Mouse (Mus musculus) left cerebral cortex, postnatal 14 days (tissue): ENCODE results near the gene Dennd2a. TPM values are rescaled to one million over a fixed set of nuclear protein-coding genes. Genes with fewer than 3 reads are reported as not detected.
"Not testable (repeated sequence)": the region's sequence is repeated elsewhere in the genome, so short reads cannot be mapped to it uniquely, and the experiment has no call there.

Source experiments
- DNase-seq, 2 experiments: peaks; one replicate each; pipeline ENCODE4 v3.0.0; 2021 to 2022; ENCODE audit warnings: low spot score in 2 of 2, mixed read lengths in 1 of 2
- intact Hi-C: fragments of 180-260 bp; cut with DNase I; formaldehyde crosslinking; loops from one replicate; pipeline ENCODE4 v1.15.1; 2025
- total RNA-seq, 2 experiments: library from RNA; stranded (reverse); gene quantifications; 2 replicates each; pipeline ENCODE4 v1.2.3; 2021

Gene Dennd2a
- total RNA-seq, 2 experiments from 2014 or later, result 21.4 to 22.7 TPM

GRCm38 (mm10) chr6:39470076-39470475 lies 87.6 kb downstream of the Dennd2a start:
- no peak for DNase-seq
- intact Hi-C loops, result no loop called here

DNA sequence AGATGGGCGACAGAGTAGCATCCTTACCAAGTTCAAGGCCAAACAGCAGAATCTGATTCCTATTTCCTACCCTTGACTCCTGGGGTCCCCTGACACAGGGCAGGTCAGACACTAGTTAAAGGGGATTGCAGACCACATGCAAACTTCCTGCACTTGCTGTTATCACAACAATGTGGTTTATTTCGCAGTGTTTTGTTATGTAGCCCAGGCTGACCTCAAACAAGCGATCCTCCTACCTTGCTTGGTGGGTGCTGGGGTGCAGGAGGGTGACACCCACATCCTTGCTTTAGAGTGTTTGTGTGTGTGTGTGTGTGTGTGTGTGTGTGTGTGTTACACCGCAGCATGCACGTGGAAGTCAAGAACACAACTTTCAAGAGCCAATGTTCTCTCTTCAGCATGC lies 88.2 kb downstream of the Dennd2a start:
- intact Hi-C loops, result no loop called here
- no peak for DNase-seq

DNA sequence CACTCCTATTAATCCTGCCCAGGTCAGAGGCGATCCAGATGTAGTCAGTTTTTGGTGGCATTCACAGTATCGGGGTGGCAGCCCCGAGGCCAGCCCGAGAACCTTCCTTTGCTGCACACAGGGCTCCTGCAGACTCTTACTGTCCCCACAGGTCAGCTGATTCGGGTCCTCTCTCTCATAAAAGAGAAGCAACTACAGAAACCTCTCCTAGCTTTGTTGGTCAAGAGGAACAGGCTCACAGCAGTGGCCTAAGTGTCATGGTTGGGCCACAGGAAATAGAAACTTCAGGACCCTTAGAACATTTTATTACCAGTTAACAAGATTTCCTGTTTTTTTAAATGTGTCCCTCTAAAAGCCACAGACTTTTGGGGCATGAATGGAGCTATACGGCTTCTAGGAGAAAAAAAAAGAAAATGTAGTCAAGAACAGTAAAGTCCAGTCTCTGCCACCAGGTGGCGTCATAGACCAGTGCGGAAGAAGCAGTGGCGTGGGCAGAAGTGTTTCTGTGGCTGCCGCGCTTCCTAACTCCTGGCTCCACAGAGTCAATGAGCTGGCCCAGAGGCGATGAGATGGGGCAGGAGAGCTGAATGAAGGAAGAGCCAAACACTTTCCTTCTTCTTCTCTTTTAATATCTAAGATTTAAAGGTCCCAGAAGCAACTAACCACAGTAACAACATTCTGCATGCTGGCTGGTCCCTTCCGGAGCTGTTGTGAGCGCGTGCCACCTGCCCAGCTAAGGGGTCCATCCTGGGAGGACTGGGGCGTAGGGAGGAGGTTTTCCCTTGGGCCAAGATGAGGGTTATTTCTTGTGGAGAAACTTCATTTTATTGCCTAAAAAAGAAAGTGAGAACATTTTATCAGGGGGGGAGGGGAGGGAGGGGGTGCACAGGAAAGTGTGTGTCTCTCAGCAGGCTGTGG lies 94.8 kb downstream of the Dennd2a start:
- intact Hi-C loops, result loop anchor here (1.0 kb wide), 1 partner anchor 99 kb away; no protein-coding TSS in a partner anchor
- DNase-seq, result peak; percentile 85 to 91

DNA sequence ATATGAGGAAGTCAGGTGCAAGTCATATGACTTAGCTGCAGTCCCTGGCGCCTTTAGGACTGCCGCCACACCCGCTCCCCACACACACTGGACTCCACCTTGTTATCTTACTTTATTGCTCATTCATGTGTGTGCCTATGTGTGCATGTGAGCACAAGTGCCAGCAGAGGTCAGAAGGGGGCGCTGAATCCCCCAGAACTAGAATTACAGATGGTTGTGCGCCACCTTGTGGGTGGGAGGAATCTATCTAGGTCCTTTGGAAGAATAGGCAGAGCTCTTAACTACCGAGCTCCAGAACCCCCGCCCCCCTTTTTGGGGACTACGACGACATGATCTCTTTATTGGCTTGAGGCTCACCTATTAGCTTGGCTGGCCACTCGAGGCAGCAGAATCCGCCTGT lies 97.6 kb downstream of the Dennd2a start:
- DNase-seq, result peak in 1 of 2 experiments; percentile 67
- intact Hi-C loops, result no loop called here

- intact Hi-C loops, result no loop called here
- DNase-seq, result no peak
These were observed 102.1 kb downstream of the Dennd2a start for GRCm38 (mm10) chr6:39455339-39456160.

DNA sequence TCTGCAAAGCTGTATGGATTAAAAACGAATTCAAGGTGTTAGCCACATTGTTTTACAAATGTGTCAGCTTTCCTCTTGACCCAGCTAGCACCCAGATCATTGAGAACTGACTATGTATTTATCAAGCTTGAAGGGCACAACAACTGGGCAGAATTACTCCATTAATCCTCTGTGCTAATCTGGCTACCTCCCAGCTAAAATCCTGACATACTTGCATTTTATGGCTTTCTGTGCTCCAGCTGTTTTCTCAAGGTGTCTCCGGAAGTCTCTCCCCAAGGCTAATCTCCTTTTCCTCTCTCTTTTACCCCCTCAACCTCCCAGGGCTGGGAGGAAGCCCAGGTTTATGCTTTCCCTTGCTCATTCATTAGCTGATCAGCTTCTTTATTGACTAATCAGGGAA lies 103.1 kb downstream of the Dennd2a start:
- DNase-seq, result no peak
- intact Hi-C loops, result no loop called here

DNA sequence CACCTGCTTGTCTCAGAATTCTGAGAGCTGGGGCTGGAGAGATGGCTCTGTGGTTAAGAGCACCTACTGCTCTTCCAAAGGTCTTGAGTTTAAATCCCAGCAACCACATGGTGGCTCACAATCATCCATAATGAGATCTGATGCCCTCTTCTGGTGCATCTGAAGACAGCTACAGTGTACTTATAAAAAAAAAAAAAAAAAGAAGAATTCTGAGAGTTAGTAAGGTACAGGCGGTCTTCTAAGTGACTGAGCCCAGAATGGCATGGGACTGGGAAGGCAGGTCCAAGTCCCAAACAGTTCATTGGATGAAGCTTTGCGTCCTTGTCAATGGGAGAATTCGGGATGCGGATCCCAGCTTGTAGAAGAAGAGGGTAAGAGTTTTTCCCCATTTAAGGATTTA lies 104.1 kb downstream of the Dennd2a start:
- DNase-seq, result no peak
- intact Hi-C loops, result no loop called here

DNA sequence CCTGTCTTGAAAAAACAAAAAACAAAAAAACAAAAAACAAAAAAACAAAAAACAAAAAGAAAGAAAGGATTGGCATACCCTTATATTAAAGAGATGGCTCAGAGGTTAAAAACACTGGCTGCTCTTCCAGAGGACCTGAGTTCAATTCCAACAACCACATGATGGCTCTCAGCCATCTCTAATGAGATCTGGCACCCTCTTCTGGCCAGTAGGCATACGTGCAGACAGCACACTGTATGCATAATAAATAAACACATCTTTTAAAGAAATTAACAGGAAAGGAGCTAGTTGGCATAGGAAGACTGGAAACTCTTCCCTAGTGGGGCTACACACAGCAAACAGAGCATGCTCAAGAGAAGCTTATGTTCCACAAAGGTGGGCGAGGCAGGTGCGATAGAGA lies 106.6 kb downstream of the Dennd2a start:
- DNase-seq, result no peak
- intact Hi-C loops, result no loop called here

DNA sequence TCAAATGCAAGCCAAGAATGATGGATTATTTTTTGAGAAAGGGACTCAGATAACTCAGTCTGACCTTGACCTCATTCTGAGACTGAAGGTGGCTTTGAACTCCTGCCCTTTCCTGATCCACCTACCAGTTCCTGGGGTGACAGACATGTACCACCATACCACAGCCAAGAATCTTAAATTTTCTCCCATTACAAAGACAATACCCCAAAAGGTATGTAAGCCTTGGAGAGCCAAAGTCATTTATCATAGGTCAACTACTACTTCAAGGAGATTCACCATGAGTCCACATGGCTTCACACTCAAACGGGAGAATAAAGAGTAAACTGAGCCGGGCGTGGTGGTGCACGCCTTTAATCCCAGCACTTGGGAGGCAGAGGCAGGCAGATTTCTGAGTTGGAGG lies 107.1 kb downstream of the Dennd2a start:
- no peak for DNase-seq
- intact Hi-C loops, result no loop called here

- DNase-seq, result peak; percentile 12 to 48
- intact Hi-C loops, result no loop called here
These were observed 110.1 kb downstream of the Dennd2a start for GRCm38 (mm10) chr6:39447429-39448185.

DNA sequence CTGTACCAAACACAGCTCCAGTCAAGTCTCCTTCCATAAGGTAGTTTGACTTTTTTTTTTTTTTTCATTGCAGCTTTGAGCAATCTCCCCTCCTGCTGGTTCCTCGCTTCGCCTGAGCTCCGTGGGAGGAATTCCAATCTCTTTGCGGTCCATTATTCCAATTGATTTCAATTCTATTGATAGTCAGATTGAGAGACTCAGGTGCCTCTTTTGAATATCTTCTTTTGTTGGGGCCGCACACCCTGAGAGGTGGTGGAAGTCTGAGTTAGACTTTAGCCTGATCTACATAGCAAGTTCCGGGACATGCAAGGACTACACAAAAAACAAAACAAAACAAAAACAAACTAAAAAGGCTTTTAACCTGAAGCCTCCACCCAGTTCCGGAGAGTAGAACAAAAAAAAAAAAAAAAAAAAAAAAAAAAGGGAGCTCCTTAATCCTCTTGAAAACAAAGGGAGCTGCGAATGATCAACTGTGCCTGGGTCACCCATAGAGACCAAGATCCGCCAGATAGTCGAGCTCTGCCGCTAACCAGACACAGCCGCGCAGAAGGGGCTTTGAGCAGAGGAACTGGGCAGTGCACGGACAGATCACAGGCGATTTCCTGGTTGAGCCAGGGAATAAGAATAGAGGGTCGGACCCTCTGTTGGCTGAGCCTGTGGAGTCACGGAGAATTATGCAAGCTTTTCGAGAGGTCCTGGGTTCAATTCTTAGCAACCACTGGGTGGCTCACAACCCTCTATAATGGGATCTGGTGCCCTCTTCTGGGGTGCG lies 111.7 kb downstream of the Dennd2a start:
- no peak for DNase-seq
- intact Hi-C loops, result no loop called here

GRCm38 (mm10) chr6:39442786-39443287 lies 114.8 kb downstream of the Dennd2a start:
- intact Hi-C loops, result no loop called here

GRCm38 (mm10) chr6:39440207-39440606 lies 117.5 kb downstream of the Dennd2a start:
- intact Hi-C loops, result no loop called here
- no peak for DNase-seq

More at GRCm38 (mm10) chr6:39442786-39443287, 114.8 kb downstream of the Dennd2a start:
- no peak for DNase-seq

- intact Hi-C loops, DNase-seq: not testable (repeated sequence)
These were observed 120.1 kb downstream of the Dennd2a start for GRCm38 (mm10) chr6:39437519-39437918.

DNA sequence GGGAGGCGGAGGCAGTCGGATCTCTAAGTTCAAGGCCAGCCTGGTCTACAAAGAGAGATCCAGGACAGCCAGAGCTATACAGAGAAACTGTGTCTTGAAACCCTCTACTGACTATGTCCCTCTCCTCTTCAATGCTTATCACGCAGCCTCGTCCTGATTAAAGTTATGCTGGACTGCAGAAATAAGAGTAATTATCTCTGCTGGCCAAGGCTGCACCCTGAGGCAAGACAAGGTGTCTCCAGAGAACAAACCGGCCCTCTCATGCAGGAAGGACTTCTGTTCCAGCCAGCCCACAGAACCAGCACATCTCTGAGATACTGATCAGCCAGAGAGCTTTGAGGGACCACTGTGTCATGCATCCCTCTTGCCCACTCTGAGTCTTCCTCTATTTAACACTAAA lies 121.8 kb downstream of the Dennd2a start:
- no peak for DNase-seq
- intact Hi-C loops, result no loop called here

- intact Hi-C loops, result no loop called here
- no peak for DNase-seq
These were observed 122.7 kb downstream of the Dennd2a start for GRCm38 (mm10) chr6:39434886-39435492.

GRCm38 (mm10) chr6:39434111-39434885 lies 123.4 kb downstream of the Dennd2a start:
- DNase-seq, result no peak
- intact Hi-C loops, result no loop called here

GRCm38 (mm10) chr6:39433701-39434100 lies 124.0 kb downstream of the Dennd2a start:
- intact Hi-C loops, result no loop called here
- DNase-seq, result no peak
